Mouse (Mus musculus): ENCODE measurements around the gene Acad10. TPM values are rescaled to one million over a fixed set of nuclear protein-coding genes. Genes with fewer than 3 reads are reported as not detected.

The Acad10 gene
- total and polyA plus RNA-seq, 3 experiments: 2.1 to 4.2 (median 2.7) TPM

DNA sequence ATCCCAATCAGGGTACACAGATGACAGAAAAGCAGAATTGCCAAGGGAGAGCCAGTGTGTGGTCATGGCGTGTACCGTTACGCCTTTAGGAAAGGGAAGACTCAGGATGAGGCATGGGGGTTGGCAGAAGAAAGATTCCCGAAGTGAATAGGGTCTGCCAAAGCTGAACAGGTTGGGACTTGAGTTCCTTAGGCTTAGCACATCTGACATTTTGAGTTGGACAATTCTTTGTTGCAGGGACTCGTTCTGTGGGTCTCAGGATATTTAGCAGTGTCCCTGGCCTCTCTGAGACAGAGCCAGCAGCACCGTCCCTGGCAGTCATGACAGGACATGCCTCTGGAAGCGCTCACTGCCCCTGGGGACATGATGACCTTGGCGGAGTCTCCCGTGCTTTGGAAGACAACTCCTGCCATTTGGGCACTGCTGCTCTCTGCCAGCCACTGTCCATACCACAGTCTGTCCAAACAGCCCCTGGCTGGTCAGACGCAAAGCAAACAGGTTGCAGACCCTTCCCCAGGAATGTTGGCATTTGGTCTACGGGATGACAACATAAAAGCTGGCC is 83.3 kb downstream of the Acad10 start:
- dilution Hi-C loops (cut with MboI; ENCODE audit: extremely low pct_ligation_motif_present, extremely low pct_unique_long_range_greater_than_20kb, low sequenced_read_pairs): no loop called here
- in situ Hi-C loops (cut with MboI; ENCODE audit: low pct_ligation_motif_present, low pct_unique_long_range_greater_than_20kb, low sequenced_read_pairs): no loop called here
- no peak for TF ChIP-seq CTCF (conservative IDR thresholded peaks at IDR 0.05 in 1 of 2, IDR thresholded peaks at IDR 0.05 in 1 of 2; ENCODE audit: low read depth in 2 of 2, low read length in 2 of 2)
- no peak for TF ChIP-seq ZMIZ1 (IDR thresholded peaks at IDR 0.05; ENCODE audit: low read depth, low read length)
- TF ChIP-seq JUND (conservative IDR thresholded peaks at IDR 0.05; ENCODE audit: low read depth, low read length): no peak
- TF ChIP-seq TCF12 (IDR thresholded peaks at IDR 0.05; ENCODE audit: low read depth, low read length): no peak
- TF ChIP-seq CHD1 (IDR thresholded peaks at IDR 0.05; ENCODE audit: low read depth, low read length): no peak
- TF ChIP-seq JUN (IDR thresholded peaks at IDR 0.05; ENCODE audit: insufficient read depth, low read depth, low read length): no peak
- no peak for TF ChIP-seq ZKSCAN1 (IDR thresholded peaks at IDR 0.05; ENCODE audit: borderline replicate concordance, low read depth, low read length)
- TF ChIP-seq SMC3 (IDR thresholded peaks at IDR 0.05; ENCODE audit: low read depth, low read length): no peak
- no peak for TF ChIP-seq RCOR1 (conservative IDR thresholded peaks at IDR 0.05; ENCODE audit: low read depth, low read length)
- TF ChIP-seq UBTF (IDR thresholded peaks at IDR 0.05; ENCODE audit: low read depth, low read length): no peak
- TF ChIP-seq E2F4 (IDR thresholded peaks at IDR 0.05; ENCODE audit: insufficient replicate concordance, low read depth, low read length): no peak
- TF ChIP-seq MXI1 (IDR thresholded peaks at IDR 0.05; ENCODE audit: low read depth, low read length): no peak
- no peak for TF ChIP-seq TBP (conservative IDR thresholded peaks at IDR 0.05; ENCODE audit: low read depth, low read length)
- TF ChIP-seq USF2 (conservative IDR thresholded peaks at IDR 0.05; ENCODE audit: low read depth, low read length): no peak
- no peak for TF ChIP-seq NRF1 (IDR thresholded peaks at IDR 0.05; ENCODE audit: low read depth, low read length)
- TF ChIP-seq NELFE (IDR thresholded peaks at IDR 0.05; ENCODE audit: low read depth, low read length): no peak
- no peak for TF ChIP-seq BHLHE40 (IDR thresholded peaks at IDR 0.05; ENCODE audit: low read depth, low read length)
- no peak for TF ChIP-seq POLR2A (IDR thresholded peaks at IDR 0.05; ENCODE audit: low read depth, low read length)
- H3K4me3 ChIP-seq (replicated peaks in 1 of 3; ENCODE audit: low read depth in 2 of 3, low read length in 2 of 3, poor library complexity in 1 of 3): no peak overlapping the region
- no peaks in the 10 kb centered on the region for H3K9me3 ChIP-seq (replicated peaks; ENCODE audit: low read length)
- H3K4me2 ChIP-seq (ENCODE audit: insufficient read depth, low read depth, poor library complexity, severe bottlenecking): no peak overlapping the region
- peaks cover 12 to 84% of the 10 kb centered on the region in 2 experiments for H3K36me3 ChIP-seq (replicated peaks in 1 of 2; ENCODE audit: control insufficient read depth in 1 of 2, insufficient read depth in 1 of 2, low read length in 1 of 2)
- H3K27me3 ChIP-seq (replicated peaks): no peaks in the 10 kb centered on the region
- no peak overlapping the region for H3K9ac ChIP-seq (ENCODE audit: insufficient read depth, low read depth)
- H3K79me2 ChIP-seq (replicated peaks; ENCODE audit: control insufficient read depth, extremely low read depth, insufficient read depth, poor library complexity, severe bottlenecking): no peaks in the 10 kb centered on the region
- H3K4me1 ChIP-seq (ENCODE audit: control insufficient read depth in 1 of 2, insufficient read depth in 2 of 2): peaks cover 4 to 18% of the 10 kb centered on the region in 2 experiments
- DNase-seq (ENCODE audit: extremely low read depth): no peak
- no peak overlapping the region for H3K27ac ChIP-seq (ENCODE audit: insufficient read depth, low read depth)

DNA sequence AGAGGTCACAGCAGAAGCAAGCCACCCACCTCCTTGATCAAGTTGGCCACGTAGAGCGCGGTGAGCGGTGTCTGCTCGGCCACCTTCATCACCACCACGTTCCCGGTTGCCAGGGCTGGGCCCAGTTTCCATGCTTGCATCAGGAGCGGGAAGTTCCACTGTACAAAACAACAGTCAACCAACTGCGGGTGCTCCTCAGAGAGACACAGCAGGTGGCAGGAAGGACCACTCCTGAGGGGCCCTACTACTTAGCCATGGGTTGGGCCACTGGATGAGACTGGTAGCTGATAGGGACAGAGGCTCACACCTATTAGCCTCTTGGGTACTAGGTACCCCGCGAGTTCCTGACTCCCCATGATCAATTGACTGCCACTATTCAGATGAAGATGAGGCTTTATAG is 84.4 kb downstream of the Acad10 start:
- in situ Hi-C loops (cut with MboI; ENCODE audit: low pct_ligation_motif_present, low pct_unique_long_range_greater_than_20kb, low sequenced_read_pairs) (no loop called here), dilution Hi-C loops (cut with MboI; ENCODE audit: extremely low pct_ligation_motif_present, extremely low pct_unique_long_range_greater_than_20kb, low sequenced_read_pairs) (no loop called here)
- H3K9me3 ChIP-seq (replicated peaks; ENCODE audit: low read length): no peaks in the 10 kb centered on the region
- no peaks in the 10 kb centered on the region for H3K79me2 ChIP-seq (replicated peaks; ENCODE audit: control insufficient read depth, extremely low read depth, insufficient read depth, poor library complexity, severe bottlenecking)
- no peak for TF ChIP-seq PAX5 (IDR thresholded peaks at IDR 0.05; ENCODE audit: low read length)
- no peak for TF ChIP-seq ZNF384 (IDR thresholded peaks at IDR 0.05; ENCODE audit: low read depth, low read length)
- TF ChIP-seq TCF12 (IDR thresholded peaks at IDR 0.05; ENCODE audit: low read depth, low read length): no peak
- TF ChIP-seq MAX (IDR thresholded peaks at IDR 0.05; ENCODE audit: low read length): no peak
- no peak for TF ChIP-seq MEF2A (IDR thresholded peaks at IDR 0.05; ENCODE audit: borderline replicate concordance, low read depth, low read length)
- H3K27ac ChIP-seq (ENCODE audit: insufficient read depth, low read depth): no peak overlapping the region
- no peak overlapping the region for H3K4me2 ChIP-seq (ENCODE audit: insufficient read depth, low read depth, poor library complexity, severe bottlenecking)
- DNase-seq (ENCODE audit: extremely low read depth): no peak
- peaks cover 18 to 94% of the 10 kb centered on the region in 2 experiments for H3K36me3 ChIP-seq (replicated peaks in 1 of 2; ENCODE audit: control insufficient read depth in 1 of 2, insufficient read depth in 1 of 2, low read length in 1 of 2)
- H3K27me3 ChIP-seq (replicated peaks): no peaks in the 10 kb centered on the region
- H3K9ac ChIP-seq (ENCODE audit: insufficient read depth, low read depth): no peak overlapping the region
- H3K4me1 ChIP-seq (ENCODE audit: control insufficient read depth in 1 of 2, insufficient read depth in 2 of 2): peaks cover 0 to 7% of the 10 kb centered on the region in 2 experiments; a peak in 2 of 4 replicates
- no peak overlapping the region for H3K4me3 ChIP-seq (replicated peaks in 1 of 3; ENCODE audit: low read depth in 2 of 3, low read length in 2 of 3, poor library complexity in 1 of 3)

Data from CH12.LX (cell line).